Mouse (Mus musculus) midbrain, embryonic 15.5 days (tissue): ENCODE results near the gene Abhd17c. TPM values are rescaled to one million over a fixed set of nuclear protein-coding genes. Genes with fewer than 3 reads are reported as not detected.
A peak's percentile ranks its signal among the peaks of the same experiment; 100 is the strongest.

Experiments used
- ATAC-seq: fragments of 200-750 bp; cut with Nextera tagmentation; replicated peaks from 2 replicates; pipeline ENCODE4 v1.8.0; 2017; ENCODE audit warnings: moderate TSS enrichment
- H3K27ac ChIP-seq: fragments of 300-500 bp; sonication (generic); 2 replicates; pipeline ENCODE4 v1.5.1; 2015; ENCODE audit warnings: mild to moderate bottlenecking, inconsistent platforms
- H3K27me3 ChIP-seq: fragments of 300-500 bp; sonication (generic); replicated peaks from 2 replicates; pipeline ENCODE4 v1.6.1; 2015; ENCODE audit warnings: inconsistent platforms
- H3K36me3 ChIP-seq: fragments of 300-500 bp; sonication (generic); replicated peaks from 2 replicates; pipeline ENCODE4 v1.6.1; 2015; ENCODE audit warnings: inconsistent platforms
- H3K4me1 ChIP-seq: fragments of 300-500 bp; sonication (generic); 2 replicates; pipeline ENCODE4 v1.6.1; 2015; ENCODE audit warnings: inconsistent platforms
- H3K4me2 ChIP-seq: fragments of 300-500 bp; sonication (generic); 2 replicates; pipeline ENCODE4 v1.6.1; 2015; ENCODE audit warnings: inconsistent platforms, mild to moderate bottlenecking, moderate library complexity
- H3K4me3 ChIP-seq: fragments of 300-500 bp; sonication (generic); 2 replicates; pipeline ENCODE4 v1.5.1; 2015; ENCODE audit warnings: mild to moderate bottlenecking, inconsistent platforms
- H3K9ac ChIP-seq: fragments of 300-500 bp; sonication (generic); 2 replicates; pipeline ENCODE4 v1.6.1; 2015; ENCODE audit warnings: mild to moderate bottlenecking, inconsistent platforms
- H3K9me3 ChIP-seq: fragments of 300-500 bp; sonication (generic); 2 replicates; pipeline ENCODE4 v1.6.1; 2016; ENCODE audit warnings: inconsistent platforms
- WGBS: fragments of 180-500 bp; shearing (Covaris S2); methylation state at CpG from one replicate; pipeline ENCODE4 v1.1.7; 2015; ENCODE audit warnings: mixed read lengths; 5-methylcytosine and 5-hydroxymethylcytosine counted together
- polyA plus RNA-seq: library from polyadenylated mRNA; unstranded; fragments of >200 nt; fragmentation: Nextera tagmentation; extraction: Ambion mirVana; gene quantifications from 2 replicates; pipeline ENCODE4 v1.2.1, GENCODE M21; 2015

Abhd17c gene
- polyA plus RNA-seq, 1 experiment from 2014 or later, result 69.9 TPM

- no peaks in the 10 kb centered on the region for H3K9me3 ChIP-seq
- no peak overlapping the region for H3K9ac ChIP-seq
- H3K27me3 ChIP-seq, result no peaks in the 10 kb centered on the region
- peak overlapping the region; percentile 87 for H3K4me2 ChIP-seq
- peaks cover 60% of the 10 kb centered on the region for H3K4me1 ChIP-seq
- no peak for ATAC-seq
- peak overlapping the region; percentile 92 for H3K4me3 ChIP-seq
- H3K27ac ChIP-seq, result no peak overlapping the region
- 65% methylated on average over 4 of the region's 4 CpGs for WGBS
- H3K36me3 ChIP-seq, result no peaks in the 10 kb centered on the region
These were observed 1.9 kb downstream of the Abhd17c start for GRCm38 (mm10) chr7:84149821-84150220.

DNA sequence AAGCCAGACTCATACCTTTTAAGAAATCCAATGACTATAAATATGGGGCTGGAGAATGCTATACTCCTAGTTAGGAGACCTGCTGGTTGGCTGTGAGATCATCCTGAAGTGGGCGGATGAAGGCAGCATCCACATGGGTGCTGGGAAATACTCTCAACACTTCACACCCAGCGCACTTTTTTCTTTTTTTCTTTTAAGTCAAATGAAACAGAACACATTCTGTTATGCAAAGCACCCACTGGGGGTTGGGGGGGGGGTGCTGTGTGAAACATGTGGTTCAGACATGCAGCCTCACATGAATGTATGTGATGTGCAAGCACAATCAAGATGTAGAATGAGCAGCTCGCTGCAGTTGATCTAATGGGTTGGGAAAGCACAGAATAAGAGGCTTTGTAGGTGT, 2.8 kb downstream of the Abhd17c start:
- 81% methylated on average over 3 of the region's 3 CpGs for WGBS
- no peaks in the 10 kb centered on the region for H3K36me3 ChIP-seq

GRCm38 (mm10) chr7:84147746-84148145, 3.9 kb downstream of the Abhd17c start:
- no peaks in the 10 kb centered on the region for H3K27me3 ChIP-seq
- 85% methylated on average over 1 of the region's 1 CpGs for WGBS
- no peak overlapping the region for H3K27ac ChIP-seq
- no peak overlapping the region for H3K4me2 ChIP-seq
- H3K4me1 ChIP-seq, result peaks cover 77% of the 10 kb centered on the region
- H3K36me3 ChIP-seq, result no peaks in the 10 kb centered on the region
- H3K9ac ChIP-seq, result no peak overlapping the region
- no peaks in the 10 kb centered on the region for H3K9me3 ChIP-seq
- no peak overlapping the region for H3K4me3 ChIP-seq
- no peak for ATAC-seq

More for the DNA sequence above, 2.8 kb downstream of the Abhd17c start:
- Histone ChIP-seq H3K9ac (no peak overlapping the region), H3K4me1 (peaks cover 66% of the 10 kb centered on the region), H3K4me3 (no peak overlapping the region), H3K9me3 (no peaks in the 10 kb centered on the region), H3K4me2 (peak overlapping the region; percentile 87), H3K27me3 (no peaks in the 10 kb centered on the region), H3K27ac (no peak overlapping the region)
- no peak for ATAC-seq

DNA sequence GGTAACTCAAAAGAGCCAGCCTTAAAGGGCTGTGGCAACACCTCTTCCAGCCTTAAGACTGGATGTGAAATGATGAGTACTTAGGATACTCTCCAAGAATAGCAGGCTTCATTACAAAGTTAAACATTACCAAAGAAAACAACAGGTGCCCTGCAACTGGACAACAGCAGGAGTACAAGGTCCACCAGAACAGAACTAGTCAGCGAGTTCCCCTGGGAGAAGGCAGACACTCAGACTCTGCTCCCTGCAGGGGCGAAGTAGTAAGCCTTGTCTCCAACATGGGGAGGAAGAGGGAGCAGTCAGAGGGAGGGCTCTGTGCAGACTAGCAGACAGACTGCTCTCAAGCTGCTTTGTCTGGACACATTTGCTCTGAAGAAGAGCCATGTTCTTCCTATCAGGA, 6.1 kb downstream of the Abhd17c start:
- ATAC-seq, result no peak
- Histone ChIP-seq H3K4me3 (no peak overlapping the region), H3K27me3 (no peaks in the 10 kb centered on the region), H3K9me3 (no peaks in the 10 kb centered on the region), H3K4me2 (no peak overlapping the region), H3K27ac (no peak overlapping the region), H3K36me3 (no peaks in the 10 kb centered on the region), H3K9ac (no peak overlapping the region), H3K4me1 (peaks cover 83% of the 10 kb centered on the region)
- 83% methylated on average over 2 of the region's 2 CpGs for WGBS

DNA sequence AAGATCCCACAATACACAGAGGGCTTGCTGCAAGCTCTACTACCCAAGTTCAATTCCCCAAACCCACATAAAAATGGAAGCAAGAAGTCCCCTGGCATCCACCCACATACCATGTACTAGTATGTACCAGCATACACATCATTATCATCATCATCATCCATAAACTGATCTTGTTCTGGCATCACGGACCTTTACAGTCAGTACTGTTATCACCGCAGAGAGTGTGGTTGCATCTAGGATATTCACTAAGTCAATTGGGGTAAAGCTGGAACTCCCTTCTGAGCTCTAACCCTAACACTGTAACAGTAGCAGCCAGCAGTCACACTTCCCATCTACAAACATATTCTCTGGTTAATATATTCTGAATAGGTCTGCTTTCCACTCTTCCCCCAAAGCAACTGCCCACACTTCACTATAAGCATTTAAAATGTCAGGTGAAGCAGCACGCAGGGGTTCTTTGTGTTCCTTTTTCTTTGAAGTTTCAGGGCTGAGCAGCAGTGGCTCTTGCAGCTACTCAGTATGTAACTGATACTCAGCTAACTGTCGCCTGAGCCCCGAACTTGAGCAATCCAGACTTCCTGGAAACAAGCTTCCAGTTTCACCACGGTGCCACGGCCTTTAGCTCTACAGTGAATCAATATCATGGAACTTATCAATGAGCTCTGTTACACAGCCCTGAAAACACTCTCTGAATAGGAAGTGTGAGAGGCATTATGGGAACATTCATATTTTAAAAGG, 8.8 kb downstream of the Abhd17c start:
- WGBS, result 64% methylated on average over 7 of the region's 7 CpGs
- no peak for ATAC-seq
- H3K4me1 ChIP-seq, result peaks cover 77% of the 10 kb centered on the region

DNA sequence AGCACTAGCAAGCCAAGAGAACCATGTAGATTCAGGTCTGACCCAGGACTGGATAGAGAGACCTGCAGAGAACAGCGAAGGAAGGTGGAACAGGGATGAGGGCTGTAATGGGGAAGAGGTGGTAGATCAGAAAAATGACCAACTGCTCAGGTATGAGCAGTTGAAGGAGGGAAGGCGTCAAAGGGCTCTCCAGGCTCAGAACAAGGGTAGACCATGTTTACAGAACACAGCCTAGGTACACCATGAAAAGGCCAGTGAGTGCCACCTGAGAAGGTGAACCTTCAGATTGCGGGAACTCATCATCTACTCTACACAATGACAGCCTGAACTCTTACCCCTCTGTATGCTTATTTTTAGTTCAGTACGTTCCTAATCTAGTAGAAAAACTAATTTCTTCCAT, 9.5 kb downstream of the Abhd17c start:
- Histone ChIP-seq H3K4me2 (no peak overlapping the region), H3K36me3 (no peaks in the 10 kb centered on the region), H3K9me3 (no peaks in the 10 kb centered on the region), H3K27ac (no peak overlapping the region), H3K4me1 (peaks cover 75% of the 10 kb centered on the region), H3K9ac (no peak overlapping the region), H3K27me3 (no peaks in the 10 kb centered on the region), H3K4me3 (no peak overlapping the region)
- 95% methylated on average over 4 of the region's 4 CpGs for WGBS
- ATAC-seq, result no peak

More for the DNA sequence above, 8.8 kb downstream of the Abhd17c start:
- no peaks in the 10 kb centered on the region for H3K27me3 ChIP-seq
- H3K27ac ChIP-seq, result no peak overlapping the region
- no peaks in the 10 kb centered on the region for H3K9me3 ChIP-seq
- no peak overlapping the region for H3K4me2 ChIP-seq
- no peak overlapping the region for H3K4me3 ChIP-seq
- H3K9ac ChIP-seq, result no peak overlapping the region
- no peaks in the 10 kb centered on the region for H3K36me3 ChIP-seq

DNA sequence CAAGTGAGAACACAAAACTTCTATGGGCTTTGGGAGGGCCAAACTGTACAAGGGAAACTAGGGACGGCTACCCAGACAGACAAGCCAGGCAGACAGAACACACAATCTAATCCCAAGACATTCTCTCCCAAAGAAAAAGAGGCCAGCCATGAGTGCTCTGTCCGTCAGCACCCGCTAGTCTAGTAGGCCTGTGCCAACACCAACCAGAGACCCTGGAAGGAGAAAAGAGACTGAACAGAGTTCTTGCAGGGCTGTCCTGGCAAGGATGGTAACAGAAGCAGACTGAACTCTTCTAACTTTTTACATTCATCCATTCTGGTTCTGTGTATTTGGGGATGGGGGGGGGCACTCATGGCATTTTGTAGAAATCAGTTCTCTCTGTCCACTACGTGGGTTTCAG, 12.1 kb downstream of the Abhd17c start:
- no peak overlapping the region for H3K9ac ChIP-seq

GRCm38 (mm10) chr7:84138731-84139130, 13.0 kb downstream of the Abhd17c start:
- ATAC-seq, result no peak
- H3K4me2 ChIP-seq, result no peak overlapping the region
- H3K4me3 ChIP-seq, result no peak overlapping the region
- no peaks in the 10 kb centered on the region for H3K36me3 ChIP-seq
- H3K27me3 ChIP-seq, result no peaks in the 10 kb centered on the region
- 58% methylated on average over 4 of the region's 4 CpGs for whole genome bisulfite sequencing
- H3K9ac ChIP-seq, result no peak overlapping the region
- no peaks in the 10 kb centered on the region for H3K9me3 ChIP-seq
- H3K4me1 ChIP-seq, result peaks cover 45% of the 10 kb centered on the region
- H3K27ac ChIP-seq, result no peak overlapping the region

More for the DNA sequence above, 12.1 kb downstream of the Abhd17c start:
- H3K4me3 ChIP-seq, result no peak overlapping the region
- ATAC-seq, result no peak
- no peaks in the 10 kb centered on the region for H3K9me3 ChIP-seq
- H3K27ac ChIP-seq, result no peak overlapping the region
- H3K27me3 ChIP-seq, result no peaks in the 10 kb centered on the region
- H3K36me3 ChIP-seq, result no peaks in the 10 kb centered on the region
- H3K4me1 ChIP-seq, result peaks cover 50% of the 10 kb centered on the region
- H3K4me2 ChIP-seq, result no peak overlapping the region
- 50% methylated on average over 4 of the region's 4 CpGs for WGBS

DNA sequence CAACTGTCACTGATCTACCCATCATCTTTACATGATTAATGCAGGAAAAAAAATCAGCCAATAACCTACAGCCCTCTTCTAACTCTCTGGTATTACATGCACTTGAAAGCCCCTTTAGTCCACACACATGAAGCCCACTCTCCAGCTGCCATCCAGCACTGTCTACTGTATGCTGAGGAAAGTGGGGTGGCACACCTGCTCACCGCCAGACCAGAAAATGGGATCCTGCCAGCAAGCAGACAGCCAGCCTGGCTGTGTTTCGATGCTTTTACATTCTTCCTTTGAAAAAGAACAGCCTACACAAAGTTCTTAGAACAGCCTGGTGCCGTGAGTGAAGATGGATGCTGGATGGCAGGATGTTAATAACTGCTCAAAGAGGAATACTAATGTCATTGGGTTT, 13.9 kb downstream of the Abhd17c start:
- H3K9ac ChIP-seq, result no peak overlapping the region
- H3K27ac ChIP-seq, result no peak overlapping the region
- H3K4me2 ChIP-seq, result no peak overlapping the region
- H3K4me3 ChIP-seq, result no peak overlapping the region
- H3K4me1 ChIP-seq, result peaks cover 39% of the 10 kb centered on the region
- WGBS, result 50% methylated on average over 3 of the region's 3 CpGs
- H3K9me3 ChIP-seq, result no peaks in the 10 kb centered on the region
- H3K36me3 ChIP-seq, result no peaks in the 10 kb centered on the region
- no peaks in the 10 kb centered on the region for H3K27me3 ChIP-seq
- ATAC-seq, result no peak

GRCm38 (mm10) chr7:84135799-84136700, 15.6 kb downstream of the Abhd17c start:
- H3K4me1 ChIP-seq, result peaks cover 34% of the 10 kb centered on the region
- no peak overlapping the region for H3K4me2 ChIP-seq
- no peaks in the 10 kb centered on the region for H3K27me3 ChIP-seq
- ATAC-seq, result no peak
- H3K9ac ChIP-seq, result no peak overlapping the region
- WGBS, result 80% methylated on average over 4 of the region's 4 CpGs
- no peak overlapping the region for H3K4me3 ChIP-seq
- H3K9me3 ChIP-seq, result no peaks in the 10 kb centered on the region
- H3K36me3 ChIP-seq, result no peaks in the 10 kb centered on the region
- H3K27ac ChIP-seq, result no peak overlapping the region

GRCm38 (mm10) chr7:84132704-84133103, 19.0 kb downstream of the Abhd17c start:
- Histone ChIP-seq H3K4me2 (no peak overlapping the region), H3K4me3 (no peak overlapping the region), H3K27ac (no peak overlapping the region), H3K4me1 (peaks cover 14% of the 10 kb centered on the region), H3K9me3 (no peaks in the 10 kb centered on the region), H3K36me3 (no peaks in the 10 kb centered on the region), H3K27me3 (no peaks in the 10 kb centered on the region), H3K9ac (no peak overlapping the region)
- WGBS, result 63% methylated on average over 1 of the region's 1 CpGs
- no peak for ATAC-seq

GRCm38 (mm10) chr7:84131736-84132135, 20.0 kb downstream of the Abhd17c start:
- no peaks in the 10 kb centered on the region for H3K36me3 ChIP-seq
- no peak overlapping the region for H3K4me2 ChIP-seq
- H3K27me3 ChIP-seq, result no peaks in the 10 kb centered on the region
- no peaks in the 10 kb centered on the region for H3K9me3 ChIP-seq
- no peak overlapping the region for H3K9ac ChIP-seq
- H3K27ac ChIP-seq, result no peak overlapping the region
- 89% methylated on average over 4 of the region's 4 CpGs for WGBS
- ATAC-seq, result no peak
- peaks cover 11% of the 10 kb centered on the region; the same call in 1 of the 2 replicates for H3K4me1 ChIP-seq
- no peak overlapping the region for H3K4me3 ChIP-seq
